Comparison of ENCODE assay signal across 16 mouse cellular contexts in the genomic region with DNA sequence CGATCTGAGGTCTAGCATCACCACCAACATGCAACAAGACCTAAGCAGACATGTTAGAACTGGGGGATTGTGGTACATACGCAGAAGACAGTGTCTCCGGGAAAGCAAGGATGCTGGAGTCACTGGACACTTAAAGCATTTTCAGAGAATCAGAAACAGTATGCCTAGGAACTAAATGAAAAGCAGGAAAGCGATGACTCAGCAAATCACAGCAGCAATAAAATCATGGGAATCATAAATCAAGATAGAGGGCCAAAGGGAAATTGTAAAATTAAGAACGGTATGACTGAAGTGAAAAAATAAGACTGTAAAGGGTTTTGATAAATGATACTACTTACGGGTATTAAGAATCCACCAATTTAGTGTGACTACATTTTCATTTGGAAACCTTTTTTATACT. TPM values are rescaled to one million over a fixed set of nuclear protein-coding genes. Genes with fewer than 3 reads are reported as not detected.
"Had no signal": no experiment of that assay in that cellular context is flagged by ENCODE, and none has a peak within 500 bp of the region (broad histone marks: within the 10 kb centered on the region; RNA-seq: fewer than 3 reads in every experiment).

No protein-coding gene starts in this region.

- H3K9me3 ChIP-seq: kidney, embryonic 15.5 days; liver, embryonic 15.5 days; midbrain, embryonic 10.5 days; neural tube, embryonic 12.5 days had no signal

- H3K4me2 ChIP-seq: kidney, embryonic 15.5 days; liver, embryonic 11.5 days; liver, embryonic 15.5 days; neural tube, embryonic 12.5 days had no signal

- H3K36me3 ChIP-seq: kidney, embryonic 15.5 days; liver, embryonic 15.5 days; midbrain, embryonic 10.5 days; neural tube, embryonic 12.5 days had no signal

- H3K27ac ChIP-seq: kidney, embryonic 15.5 days; left cerebral cortex, adult 2 months; liver, embryonic 15.5 days; midbrain, embryonic 10.5 days; neural tube, embryonic 12.5 days had no signal

- H3K9ac ChIP-seq: kidney, embryonic 15.5 days; liver, embryonic 15.5 days; neural tube, embryonic 12.5 days had no signal

- ATAC-seq: lung, postnatal 0 days had no signal

- H3K4me1 ChIP-seq: liver, embryonic 15.5 days; midbrain, embryonic 10.5 days; neural tube, embryonic 12.5 days had no signal

- H3K27me3 ChIP-seq: kidney, embryonic 15.5 days; liver, embryonic 15.5 days; neural tube, embryonic 12.5 days had no signal

- DNase-seq: kidney, postnatal 25 days; lung, adult 2 months; lung, postnatal 36 days; midbrain, embryonic 14.5 days; thymus, adult 2 months; thymus, postnatal 36 days had no signal

- H3K4me3 ChIP-seq: kidney, embryonic 15.5 days; left cerebral cortex, adult 2 months; liver, embryonic 15.5 days; midbrain, embryonic 10.5 days; myocyte; neural tube, embryonic 12.5 days had no signal

RNA-seq across cellular contexts. Expression of a gene that starts 27.9 kb away (rescaled TPM):
- total RNA-seq: megakaryocyte progenitor cell, adult 5-6 weeks; neutrophil, adult 5-6 weeks had no signal
